Mouse (Mus musculus): ENCODE measurements at regions not wholly inside any gene's neighbourhood (a gene's known extent, or its start where the extent isn't known, plus 50 kb on each side); places are given as distances from the start of the nearest gene placed in this dataset.
A peak's percentile ranks its signal among the peaks of the same experiment; 100 is the strongest.

- no peak overlapping the region for H3K9ac ChIP-seq (ENCODE audit: low read depth, low read length)
- DNase-seq (ENCODE audit: low spot score) = no peak
Observed at GRCm38 (mm10) chr3:65464769-65465168, 63.4 kb upstream of the Tiparp start.

GRCm38 (mm10) chr3:65460936-65461335 is 67.3 kb upstream of the Tiparp start:
- H3K9ac ChIP-seq (ENCODE audit: low read depth, low read length) = no peak overlapping the region
- H3K4me3 ChIP-seq (replicated peaks; ENCODE audit: low read depth, low read length) = no peak overlapping the region
- DNase-seq (ENCODE audit: low spot score) (no peak), ATAC-seq (replicated peaks; ENCODE audit: low FRiP score, low read depth) (no peak)
- H3K27ac ChIP-seq = no peak overlapping the region
- H3K9me3 ChIP-seq (replicated peaks; ENCODE audit: low read length) = no peaks in the 10 kb centered on the region
- TF ChIP-seq CTCF (IDR thresholded peaks at IDR 0.05; ENCODE audit: low read depth) = no peak
- H3K36me3 ChIP-seq (ENCODE audit: insufficient read depth, low read length) = no peaks in the 10 kb centered on the region
- H3K4me2 ChIP-seq (ENCODE audit: low read length) = no peak overlapping the region
- H3K4me1 ChIP-seq (replicated peaks; ENCODE audit: insufficient read depth, low read length) = no peaks in the 10 kb centered on the region
- WGBS = 73% methylated on average over 4 of the region's 4 CpGs
- H3K27me3 ChIP-seq (ENCODE audit: insufficient read depth, low read length) = no peaks in the 10 kb centered on the region

More at GRCm38 (mm10) chr3:65464769-65465168, 63.4 kb upstream of the Tiparp start:
- Histone ChIP-seq H3K4me2 (ENCODE audit: low read length) (no peak overlapping the region), H3K27me3 (ENCODE audit: insufficient read depth, low read length) (no peaks in the 10 kb centered on the region), H3K9me3 (replicated peaks; ENCODE audit: low read length) (no peaks in the 10 kb centered on the region), H3K27ac (no peak overlapping the region), H3K36me3 (ENCODE audit: insufficient read depth, low read length) (no peaks in the 10 kb centered on the region), H3K4me1 (replicated peaks; ENCODE audit: insufficient read depth, low read length) (no peaks in the 10 kb centered on the region), H3K4me3 (replicated peaks; ENCODE audit: low read depth, low read length) (no peak overlapping the region)
- no peak for TF ChIP-seq CTCF (IDR thresholded peaks at IDR 0.05; ENCODE audit: low read depth)
- no peak for ATAC-seq (replicated peaks; ENCODE audit: low FRiP score, low read depth)
- WGBS = 37% methylated on average over 5 of the region's 5 CpGs

GRCm38 (mm10) chr3:65459702-65460101 is 67.3 kb upstream of the Ssr3 start:
- Histone ChIP-seq H3K27me3 (ENCODE audit: insufficient read depth, low read length) (no peaks in the 10 kb centered on the region), H3K36me3 (ENCODE audit: insufficient read depth, low read length) (no peaks in the 10 kb centered on the region), H3K4me2 (ENCODE audit: low read length) (no peak overlapping the region), H3K9ac (ENCODE audit: low read depth, low read length) (no peak overlapping the region), H3K4me3 (replicated peaks; ENCODE audit: low read depth, low read length) (no peak overlapping the region), H3K27ac (no peak overlapping the region), H3K9me3 (replicated peaks; ENCODE audit: low read length) (no peaks in the 10 kb centered on the region), H3K4me1 (replicated peaks; ENCODE audit: insufficient read depth, low read length) (no peaks in the 10 kb centered on the region)
- ATAC-seq (replicated peaks; ENCODE audit: low FRiP score, low read depth) = no peak
- TF ChIP-seq CTCF (IDR thresholded peaks at IDR 0.05; ENCODE audit: low read depth) = no peak
- WGBS = 56% methylated on average over 5 of the region's 5 CpGs
- DNase-seq (ENCODE audit: low spot score) = no peak

GRCm38 (mm10) chr3:65457931-65458330 is 65.5 kb upstream of the Ssr3 start:
- Histone ChIP-seq H3K36me3 (ENCODE audit: insufficient read depth, low read length) (no peaks in the 10 kb centered on the region), H3K27ac (no peak overlapping the region), H3K4me2 (ENCODE audit: low read length) (no peak overlapping the region), H3K9ac (ENCODE audit: low read depth, low read length) (no peak overlapping the region), H3K4me3 (replicated peaks; ENCODE audit: low read depth, low read length) (no peak overlapping the region), H3K27me3 (ENCODE audit: insufficient read depth, low read length) (no peaks in the 10 kb centered on the region), H3K9me3 (replicated peaks; ENCODE audit: low read length) (no peaks in the 10 kb centered on the region), H3K4me1 (replicated peaks; ENCODE audit: insufficient read depth, low read length) (no peaks in the 10 kb centered on the region)
- TF ChIP-seq CTCF (IDR thresholded peaks at IDR 0.05; ENCODE audit: low read depth) = no peak
- no peak for DNase-seq (ENCODE audit: low spot score)
- 62% methylated on average over 6 of the region's 6 CpGs for WGBS
- ATAC-seq (replicated peaks; ENCODE audit: low FRiP score, low read depth) = no peak

GRCm38 (mm10) chr3:65455597-65456284 is 63.3 kb upstream of the Ssr3 start:
- 49% methylated on average over 14 of the region's 14 CpGs for WGBS
- H3K9me3 ChIP-seq (replicated peaks; ENCODE audit: low read length) = no peaks in the 10 kb centered on the region
- no peaks in the 10 kb centered on the region for H3K27me3 ChIP-seq (ENCODE audit: insufficient read depth, low read length)
- no peaks in the 10 kb centered on the region for H3K36me3 ChIP-seq (ENCODE audit: insufficient read depth, low read length)
- ATAC-seq (replicated peaks; ENCODE audit: low FRiP score, low read depth) (peak; percentile 63), DNase-seq (ENCODE audit: low spot score) (peak; percentile 57)
- H3K9ac ChIP-seq (ENCODE audit: low read depth, low read length) = no peak overlapping the region
- no peaks in the 10 kb centered on the region for H3K4me1 ChIP-seq (replicated peaks; ENCODE audit: insufficient read depth, low read length)
- H3K4me3 ChIP-seq (replicated peaks; ENCODE audit: low read depth, low read length) = no peak overlapping the region
- H3K4me2 ChIP-seq (ENCODE audit: low read length) = no peak overlapping the region
- TF ChIP-seq CTCF (IDR thresholded peaks at IDR 0.05; ENCODE audit: low read depth) = no peak
- H3K27ac ChIP-seq = peak overlapping the region; percentile 20; the same call in 1 of the 2 replicates

- Histone ChIP-seq H3K9me3 (replicated peaks; ENCODE audit: low read length) (no peaks in the 10 kb centered on the region), H3K4me1 (replicated peaks; ENCODE audit: insufficient read depth, low read length) (no peaks in the 10 kb centered on the region), H3K36me3 (ENCODE audit: insufficient read depth, low read length) (no peaks in the 10 kb centered on the region), H3K9ac (ENCODE audit: low read depth, low read length) (no peak overlapping the region), H3K4me2 (ENCODE audit: low read length) (no peak overlapping the region), H3K27ac (no peak overlapping the region), H3K27me3 (ENCODE audit: insufficient read depth, low read length) (no peaks in the 10 kb centered on the region), H3K4me3 (replicated peaks; ENCODE audit: low read depth, low read length) (no peak overlapping the region)
- DNase-seq (ENCODE audit: low spot score) = no peak
- ATAC-seq (replicated peaks; ENCODE audit: low FRiP score, low read depth) = no peak
- 95% methylated on average over 7 of the region's 7 CpGs for WGBS
- no peak for TF ChIP-seq CTCF (IDR thresholded peaks at IDR 0.05; ENCODE audit: low read depth)
Observed at GRCm38 (mm10) chr3:65454301-65454700, 61.9 kb upstream of the Ssr3 start.

- no peaks in the 10 kb centered on the region for H3K27me3 ChIP-seq (ENCODE audit: insufficient read depth, low read length)
- no peaks in the 10 kb centered on the region for H3K9me3 ChIP-seq (replicated peaks; ENCODE audit: low read length)
- no peak for DNase-seq (ENCODE audit: low spot score)
- H3K9ac ChIP-seq (ENCODE audit: low read depth, low read length) = no peak overlapping the region
- H3K4me1 ChIP-seq (replicated peaks; ENCODE audit: insufficient read depth, low read length) = no peaks in the 10 kb centered on the region
- WGBS = 94% methylated on average over 1 of the region's 1 CpGs
- H3K4me2 ChIP-seq (ENCODE audit: low read length) = no peak overlapping the region
- no peak for TF ChIP-seq CTCF (IDR thresholded peaks at IDR 0.05; ENCODE audit: low read depth)
- H3K4me3 ChIP-seq (replicated peaks; ENCODE audit: low read depth, low read length) = no peak overlapping the region
- ATAC-seq (replicated peaks; ENCODE audit: low FRiP score, low read depth) = no peak
- H3K27ac ChIP-seq = no peak overlapping the region
- H3K36me3 ChIP-seq (ENCODE audit: insufficient read depth, low read length) = no peaks in the 10 kb centered on the region
Observed at GRCm38 (mm10) chr3:65449176-65449575, 56.8 kb upstream of the Ssr3 start.
